Mouse (Mus musculus): ENCODE results near the gene Defa36. TPM values are rescaled to one million over a fixed set of nuclear protein-coding genes. Genes with fewer than 3 reads are reported as not detected.

Defa36 gene
- total RNA-seq (2023) = not detected

GRCm38 (mm10) chr8:21427111-21427510 lies at the start of gene Defa36:
TSS of gene Defa36 (plus strand) at chr8:21427411.

GRCm38 (mm10) chr8:21378215-21378614 lies 49.0 kb upstream of the Defa36 start, which contains the start of gene Defa2:
TSS of gene Defa2 (plus strand) at chr8:21378515.

GRCm38 (mm10) chr8:21391511-21391910 lies 35.7 kb upstream of the Defa36 start, which contains the start of gene Defa33:
TSS of gene Defa33 (plus strand) at chr8:21391811.

GRCm38 (mm10) chr8:21456460-21456859 lies 29.2 kb downstream of the Defa36 start, which contains the start of gene Gm7849:
TSS of gene Gm7849 (minus strand) at chr8:21456560.

Other genes with a start within 250 kb of the Defa36 start
- gene Defa31, start 235.8 kb upstream of the Defa36 start, total RNA-seq (2023) = not detected
- gene Gm15293, start 225.8 kb upstream of the Defa36 start, total RNA-seq (2023) = not detected
- gene Gm15292, start 177.7 kb upstream of the Defa36 start, total RNA-seq (2023) = not detected
- not detected for gene Defa27, start 111.9 kb upstream of the Defa36 start, total RNA-seq (2023)
- gene Defa29, start 100.4 kb upstream of the Defa36 start, total RNA-seq (2023) = not detected
- not detected for gene Defa2, start 48.9 kb upstream of the Defa36 start, total RNA-seq (2023)
- gene Defa33, start 35.6 kb upstream of the Defa36 start, total RNA-seq (2023) = not detected
- not detected for gene Gm7849, start 29.1 kb downstream of the Defa36 start, total RNA-seq (2023)
- gene Defa20, start 81.8 kb downstream of the Defa36 start, total RNA-seq (2023) = not detected
- gene Defa32, start 101.6 kb downstream of the Defa36 start, total RNA-seq (2023) = not detected
- not detected for gene Defa37, start 138.0 kb downstream of the Defa36 start, total RNA-seq (2023)
- not detected for gene Defa28, start 155.6 kb downstream of the Defa36 start, total RNA-seq (2023)
- not detected for gene Gm7861, start 167.1 kb downstream of the Defa36 start, total RNA-seq (2023)
- not detected for gene Defa26, start 190.8 kb downstream of the Defa36 start, total RNA-seq (2023)
- not detected for gene Defa17, start 228.4 kb downstream of the Defa36 start, total RNA-seq (2023)
- gene Defa34, start 238.4 kb downstream of the Defa36 start, total RNA-seq (2023) = not detected